Mouse (Mus musculus) bone marrow macrophage, adult 2 months (primary cell): ENCODE results near the gene Kcmf1.
"Not testable (repeated sequence)": the region's sequence is repeated elsewhere in the genome, so short reads cannot be mapped to it uniquely, and the experiment has no call there.

Experiments used
- CTCF ChIP-seq: IDR thresholded peaks from 2 replicates; pipeline ENCODE4 v1.5.1; 2012; ENCODE audit warnings: low read depth, mild to moderate bottlenecking, low read length, moderate library complexity
- POLR2A ChIP-seq: IDR thresholded peaks from 2 replicates; pipeline ENCODE4 v1.6.1; 2012; ENCODE audit warnings: mild to moderate bottlenecking, low read depth, low read length, borderline replicate concordance

DNA sequence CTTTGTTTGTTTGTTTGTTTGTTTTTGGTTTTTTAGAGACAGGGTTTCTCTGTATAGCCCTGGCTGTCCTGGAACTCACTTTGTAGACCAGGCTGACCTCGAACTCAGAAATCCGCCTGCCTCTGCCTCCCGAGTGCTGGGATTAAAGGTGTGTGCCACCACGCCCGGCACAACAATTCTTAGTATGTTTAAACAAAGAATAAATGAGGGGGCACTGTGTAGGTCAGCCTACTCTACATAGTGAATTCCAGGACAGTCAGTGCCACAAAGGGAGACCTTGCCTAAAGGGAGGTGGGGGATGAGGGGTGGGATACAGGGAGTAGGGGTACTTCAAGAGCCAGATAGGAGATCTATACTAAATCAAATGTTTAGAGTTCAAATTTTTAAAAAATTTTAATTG, 37.1 kb downstream of the Kcmf1 start:
- TF ChIP-seq CTCF, POLR2A: not testable (repeated sequence)
